Mouse (Mus musculus): ENCODE measurements around the gene Mark4.

DNA sequence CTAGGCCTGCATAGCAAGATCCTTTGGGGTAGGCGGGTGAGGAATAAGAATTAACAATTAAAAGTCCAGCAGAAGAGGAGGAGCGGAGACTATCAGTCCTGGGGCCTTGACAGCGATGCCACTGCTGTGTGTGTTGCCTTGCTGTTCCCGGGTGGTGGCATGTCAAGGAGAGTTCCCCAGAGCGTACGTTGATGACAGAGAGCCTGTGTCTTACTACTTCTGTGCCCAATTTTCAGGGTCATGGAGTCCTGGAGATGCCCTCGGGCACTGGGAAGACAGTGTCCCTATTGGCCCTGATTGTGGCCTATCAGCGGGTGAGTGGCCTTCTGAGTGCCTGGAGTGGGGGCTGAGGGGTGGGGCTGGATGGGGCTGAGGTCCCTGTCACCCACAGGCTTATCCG is 74.9 kb downstream of the Mark4 start:
- TF ChIP-seq POLR2A (IDR thresholded peaks at IDR 0.05; ENCODE audit: low read depth, low read length): no peak
- TF ChIP-seq CTCF (IDR thresholded peaks at IDR 0.05; ENCODE audit: extremely low read depth, insufficient read depth, insufficient read length, insufficient replicate concordance): no peak

Data from spleen, adult 2 months (tissue).